Mouse (Mus musculus) MEL (cell line): ENCODE data around the gene 1700013G24Rik. TPM values are rescaled to one million over a fixed set of nuclear protein-coding genes. Genes with fewer than 3 reads are reported as not detected.
"Not testable (repeated sequence)": the region's sequence is repeated elsewhere in the genome, so short reads cannot be mapped to it uniquely, and the experiment has no call there.

Experiments
- DNase-seq: peaks from one replicate; pipeline ENCODE4 v3.0.0; 2011; ENCODE audit warnings: low read depth, low spot score
- H3K27ac ChIP-seq: 2 replicates; pipeline ENCODE4 v1.5.1; 2012; ENCODE audit warnings: low read depth, mild to moderate bottlenecking, control low read depth, low read length, moderate library complexity; ENCODE audit not compliant: control insufficient read depth
- H3K27me3 ChIP-seq, 2 experiments: fragments of 150-350 bp in 1 of 2; sonication (generic) in 1 of 2; 2 replicates each; pipeline ENCODE4 v1.6.1; 2012; ENCODE audit warnings: low read length in 2 of 2, mild to moderate bottlenecking in 2 of 2, improper control_type of control experiment in 1 of 2, moderate library complexity in 1 of 2; ENCODE audit not compliant: insufficient read depth in 2 of 2, control insufficient read depth in 1 of 2
- H3K36me3 ChIP-seq, 2 experiments: 2 replicates each; pipeline ENCODE4 v1.6.1; 2012 to 2014; ENCODE audit warnings: low read length in 2 of 2, improper control_type of control experiment in 1 of 2, inconsistent platforms in 1 of 2, mild to moderate bottlenecking in 1 of 2; ENCODE audit not compliant: insufficient read depth in 2 of 2, control insufficient read depth in 1 of 2
- H3K4me1 ChIP-seq, 2 experiments: fragments of 150-350 bp in 1 of 2; sonication (generic) in 1 of 2; 2 replicates each; pipeline ENCODE4 v1.6.1; 2012; ENCODE audit warnings: low read length in 2 of 2, improper control_type of control experiment in 1 of 2, mild to moderate bottlenecking in 1 of 2; ENCODE audit not compliant: insufficient read depth in 2 of 2, control insufficient read depth in 1 of 2
- H3K4me3 ChIP-seq, 2 experiments: fragments of 150-350 bp in 1 of 2; sonication (generic) in 1 of 2; 2 replicates each; pipeline ENCODE4 v1.5.1; 2012; ENCODE audit warnings: low read depth in 2 of 2, low read length in 2 of 2, mild to moderate bottlenecking in 2 of 2, moderate library complexity in 2 of 2, control low read depth in 1 of 2, improper control_type of control experiment in 1 of 2; ENCODE audit not compliant: control insufficient read depth in 1 of 2, insufficient read depth in 1 of 2
- H3K79me2 ChIP-seq: 2 replicates; pipeline ENCODE4 v1.6.1; 2012; ENCODE audit warnings: mild to moderate bottlenecking, low read length, moderate library complexity; ENCODE audit not compliant: control insufficient read depth, poor library complexity, insufficient read depth
- H3K9ac ChIP-seq: 2 replicates; pipeline ENCODE4 v1.6.1; 2012; ENCODE audit warnings: low read depth, mild to moderate bottlenecking, control low read depth, low read length, moderate library complexity; ENCODE audit not compliant: control insufficient read depth, poor library complexity, severe bottlenecking
- H3K9me3 ChIP-seq: fragments of 150-350 bp; sonication (generic); replicated peaks from 2 replicates; pipeline ENCODE4 v1.6.1; 2012; ENCODE audit warnings: mild to moderate bottlenecking, low read length, improper control_type of control experiment, moderate library complexity; ENCODE audit not compliant: insufficient read depth
- BHLHE40 ChIP-seq: IDR thresholded peaks from 2 replicates; pipeline ENCODE4 v1.6.1; 2012; ENCODE audit warnings: low read depth, mild to moderate bottlenecking, inconsistent platforms, low read length, improper control_type of control experiment, borderline replicate concordance
- CHD1 ChIP-seq: IDR thresholded peaks from 2 replicates; pipeline ENCODE4 v1.6.1; 2012; ENCODE audit warnings: low read depth, mild to moderate bottlenecking, inconsistent platforms, low read length, improper control_type of control experiment
- E2F4 ChIP-seq: IDR thresholded peaks from 2 replicates; pipeline ENCODE4 v1.6.1; 2011; ENCODE audit warnings: low read depth, low read length, improper control_type of control experiment, borderline replicate concordance
- ELF1 ChIP-seq: IDR thresholded peaks from 2 replicates; pipeline ENCODE4 v1.6.1; 2014; ENCODE audit warnings: low read depth, mild to moderate bottlenecking, inconsistent platforms, low read length, improper control_type of control experiment, moderate library complexity
- EP300 ChIP-seq, 2 experiments: IDR thresholded peaks; 2 replicates each; pipeline ENCODE4 v1.6.1; 2011; ENCODE audit warnings: improper control_type of control experiment in 2 of 2, low read length in 2 of 2, low read depth in 1 of 2, mild to moderate bottlenecking in 1 of 2
- ETS1 ChIP-seq: IDR thresholded peaks from 2 replicates; pipeline ENCODE4 v1.6.1; 2012; ENCODE audit warnings: low read depth, mild to moderate bottlenecking, inconsistent platforms, low read length, improper control_type of control experiment, moderate library complexity
- KAT2A ChIP-seq: conservative IDR thresholded peaks from 2 replicates; pipeline ENCODE4 v1.6.1; 2012; ENCODE audit warnings: low read depth, low read length, improper control_type of control experiment, inconsistent platforms
- MXI1 ChIP-seq: IDR thresholded peaks from 2 replicates; pipeline ENCODE4 v1.6.1; 2011; ENCODE audit warnings: mild to moderate bottlenecking, low read depth, low read length, improper control_type of control experiment
- NRF1 ChIP-seq: IDR thresholded peaks from 2 replicates; pipeline ENCODE4 v1.6.1; 2014; ENCODE audit warnings: low read depth, mild to moderate bottlenecking, inconsistent platforms, low read length, improper control_type of control experiment, moderate library complexity; ENCODE audit not compliant: poor library complexity, insufficient read depth, severe bottlenecking
- POLR2A ChIP-seq, 2 experiments: IDR thresholded peaks; 2 replicates each; pipeline ENCODE4 v1.6.1; 2011 to 2012; ENCODE audit warnings: low read length in 2 of 2, mild to moderate bottlenecking in 2 of 2, control low read depth in 1 of 2, improper control_type of control experiment in 1 of 2, low read depth in 1 of 2, moderate library complexity in 1 of 2; ENCODE audit not compliant: control insufficient read depth in 1 of 2, insufficient read depth in 1 of 2, poor library complexity in 1 of 2
- POLR2AphosphoS2 ChIP-seq: IDR thresholded peaks from 2 replicates; pipeline ENCODE4 v1.6.1; 2011; ENCODE audit warnings: low read length, improper control_type of control experiment
- RCOR1 ChIP-seq: IDR thresholded peaks from 2 replicates; pipeline ENCODE4 v1.6.1; 2012; ENCODE audit warnings: low read depth, mild to moderate bottlenecking, inconsistent platforms, low read length, improper control_type of control experiment
- SMC3 ChIP-seq: IDR thresholded peaks from 2 replicates; pipeline ENCODE4 v1.6.1; 2011; ENCODE audit warnings: low read depth, low read length, improper control_type of control experiment
- TCF12 ChIP-seq: IDR thresholded peaks from 2 replicates; pipeline ENCODE4 v1.6.1; 2014; ENCODE audit warnings: low read depth, mild to moderate bottlenecking, inconsistent platforms, low read length, improper control_type of control experiment, moderate library complexity
- USF2 ChIP-seq, 2 experiments: IDR thresholded peaks; 2 replicates each; pipeline ENCODE4 v1.6.1; 2011 to 2012; ENCODE audit warnings: improper control_type of control experiment in 2 of 2, low read length in 2 of 2, borderline replicate concordance in 1 of 2, inconsistent platforms in 1 of 2, low read depth in 1 of 2, mild to moderate bottlenecking in 1 of 2; ENCODE audit not compliant: insufficient read depth in 1 of 2
- ZC3H11A ChIP-seq: IDR thresholded peaks from 2 replicates; pipeline ENCODE4 v1.6.1; 2012; ENCODE audit warnings: low read depth, mild to moderate bottlenecking, inconsistent platforms, low read length, improper control_type of control experiment
- ZNF384 ChIP-seq: IDR thresholded peaks from 2 replicates; pipeline ENCODE4 v1.6.1; 2012; ENCODE audit warnings: low read depth, mild to moderate bottlenecking, inconsistent platforms, low read length, improper control_type of control experiment
- polyA plus RNA-seq, 2 experiments: library from polyadenylated mRNA; stranded (reverse) in 1 of 2; unstranded in 1 of 2; fragments of >175 nt in 1 of 2; fragments of >200 nt in 1 of 2; gene quantifications; 2 replicates each; pipeline versions ENCODE4 v1.2.1 to v1.2.4; 2012; ENCODE audit warnings: low replicate concordance in 2 of 2, low read depth in 1 of 2; ENCODE audit not compliant: insufficient read length in 2 of 2, insufficient read depth in 1 of 2, missing spikeins in 1 of 2
- total RNA-seq: library from RNA; depleted of rRNA; stranded (reverse); fragments of 300-350 nt; gene quantifications from 2 replicates; pipeline ENCODE4 v1.2.3, GENCODE M21; 2012; rRNA removed

Gene 1700013G24Rik
- total RNA-seq: not detected in 2 replicates
- polyA plus RNA-seq: not detected

- H3K36me3 ChIP-seq: no peaks in the 10 kb centered on the region
- no peaks in the 10 kb centered on the region for H3K79me2 ChIP-seq
- no peak within 1 kb of the TSS for H3K4me3 ChIP-seq
- no peak for TF ChIP-seq POLR2AphosphoS2
- no peak for TF ChIP-seq EP300 (IDR thresholded peaks at IDR 0.05; ENCODE audit: low read depth in 1 of 2, low read length in 2 of 2)
- no peak for TF ChIP-seq SMC3
- TF ChIP-seq ZC3H11A: no peak
- TF ChIP-seq ELF1: no peak
- TF ChIP-seq MXI1: no peak
- no peak for TF ChIP-seq E2F4
- TF ChIP-seq CHD1: no peak
- no peak for TF ChIP-seq RCOR1
- TF ChIP-seq NRF1: no peak
- TF ChIP-seq KAT2A: no peak
- no peak within 1 kb of the TSS for H3K27ac ChIP-seq
- no peaks in the 10 kb centered on the region; a peak in 1 of 4 replicates for H3K27me3 ChIP-seq
- no peaks in the 10 kb centered on the region for H3K4me1 ChIP-seq
- H3K9me3 ChIP-seq: no peaks in the 10 kb centered on the region
- no peak for DNase-seq
- H3K9ac ChIP-seq: no peak within 1 kb of the TSS
Observed at GRCm38 (mm10) chr4:137453234-137453767, at the start of gene 1700013G24Rik. Gene 1700013G24Rik, plus strand, starts transcription at chr4:137453284.

DNA sequence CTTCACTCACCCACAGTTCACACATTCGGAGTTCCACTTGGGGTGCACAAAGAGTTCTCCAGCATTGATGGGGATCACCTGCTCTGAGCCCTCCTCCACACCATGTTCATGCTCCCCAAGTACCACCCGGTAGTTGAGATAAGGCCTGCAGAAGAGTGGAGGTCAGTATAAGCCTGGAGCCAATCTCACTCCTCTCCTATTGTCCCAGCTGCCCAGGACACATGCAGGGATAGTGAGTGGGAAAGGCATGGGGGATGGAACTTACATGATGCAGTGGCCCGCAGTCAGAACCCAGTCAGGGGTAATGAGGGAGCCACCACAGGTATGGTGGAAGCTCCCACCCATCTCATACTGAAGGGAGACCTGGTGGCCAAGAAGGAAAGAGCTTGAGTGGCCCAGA lies 47.5 kb upstream of the 1700013G24Rik start:
- Histone ChIP-seq H3K36me3 (no peaks in the 10 kb centered on the region), H3K27me3 (no peaks in the 10 kb centered on the region), H3K9me3 (no peaks in the 10 kb centered on the region), H3K79me2 (no peaks in the 10 kb centered on the region), H3K4me3 (no peak overlapping the region)
- DNase-seq: no peak
- TF ChIP-seq TCF12 (no peak), BHLHE40 (no peak), ZNF384 (no peak), POLR2A (IDR thresholded peaks at IDR 0.05; ENCODE audit: control insufficient read depth in 1 of 2, insufficient read depth in 1 of 2, low read depth in 1 of 2, low read length in 2 of 2, poor library complexity in 1 of 2) (no peak), EP300 (IDR thresholded peaks at IDR 0.05; ENCODE audit: low read depth in 1 of 2, low read length in 2 of 2) (no peak)
- TF ChIP-seq, all 39 proteins: peak for 0
- Histone ChIP-seq H3K4me1 (no peaks in the 10 kb centered on the region), H3K27ac (no peak overlapping the region), H3K9ac (no peak overlapping the region)

DNA sequence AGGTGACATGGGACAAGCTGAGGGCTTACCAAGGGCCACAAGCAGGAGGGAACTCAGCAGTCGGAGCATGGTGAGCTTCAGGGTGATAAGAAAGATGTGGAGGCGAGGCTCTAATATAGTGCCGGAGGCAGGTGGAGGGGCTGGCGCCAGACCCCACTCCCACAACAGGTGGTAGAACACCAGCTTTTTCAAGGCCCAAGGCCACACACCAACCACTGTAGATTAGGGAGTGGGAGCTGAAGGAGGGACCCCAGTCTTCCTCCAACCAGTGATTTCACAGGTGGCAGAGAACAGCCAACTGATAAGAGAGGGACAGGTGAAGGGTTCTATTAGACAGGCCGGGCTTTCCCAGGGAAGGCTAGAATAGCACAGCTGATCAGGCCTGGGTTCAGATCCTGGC lies 43.4 kb upstream of the 1700013G24Rik start, which contains the start of gene Cela3a:
Gene Cela3a, minus strand, starts transcription at position 101 of the 400 bp plus-strand sequence.
- H3K79me2 ChIP-seq: no peaks in the 10 kb centered on the region
- H3K36me3 ChIP-seq: no peaks in the 10 kb centered on the region
- no peaks in the 10 kb centered on the region for H3K27me3 ChIP-seq
- no peak within 1 kb of the TSS for H3K4me3 ChIP-seq
- no peak within 1 kb of the TSS for H3K27ac ChIP-seq
- H3K9me3 ChIP-seq: no peaks in the 10 kb centered on the region
- no peak within 1 kb of the TSS for H3K9ac ChIP-seq
- TF ChIP-seq ETS1 (no peak), USF2 (IDR thresholded peaks at IDR 0.05; ENCODE audit: borderline replicate concordance in 1 of 2, insufficient read depth in 1 of 2, low read depth in 1 of 2, low read length in 2 of 2) (no peak)
- no peaks in the 10 kb centered on the region for H3K4me1 ChIP-seq
- no peak for DNase-seq

GRCm38 (mm10) chr4:137412185-137412709 lies 40.8 kb upstream of the 1700013G24Rik start:
- not testable (repeated sequence) for H3K27me3 ChIP-seq, H3K9ac ChIP-seq, H3K36me3 ChIP-seq, H3K4me1 ChIP-seq, H3K79me2 ChIP-seq, H3K9me3 ChIP-seq, DNase-seq, H3K27ac ChIP-seq, H3K4me3 ChIP-seq
